Mouse (Mus musculus) adrenal gland, adult 2 months (tissue): ENCODE results near the gene E030018B13Rik. TPM values are rescaled to one million over a fixed set of nuclear protein-coding genes. Genes with fewer than 3 reads are reported as not detected.

ENCODE experiments used
- DNase-seq: peaks from one replicate; pipeline ENCODE4 v3.0.0; 2021
- polyA plus RNA-seq: library from polyadenylated mRNA; depleted of rRNA; stranded (reverse); fragments of >200 nt; gene quantifications from 2 replicates; pipeline ENCODE4 v1.2.3, GENCODE M21; 2012
- total RNA-seq, 2 experiments: library from RNA; stranded (reverse); gene quantifications; 2 replicates each; pipeline ENCODE4 v1.2.3; 2021

E030018B13Rik gene
- total and polyA plus RNA-seq, 3 experiments, result not detected

DNA sequence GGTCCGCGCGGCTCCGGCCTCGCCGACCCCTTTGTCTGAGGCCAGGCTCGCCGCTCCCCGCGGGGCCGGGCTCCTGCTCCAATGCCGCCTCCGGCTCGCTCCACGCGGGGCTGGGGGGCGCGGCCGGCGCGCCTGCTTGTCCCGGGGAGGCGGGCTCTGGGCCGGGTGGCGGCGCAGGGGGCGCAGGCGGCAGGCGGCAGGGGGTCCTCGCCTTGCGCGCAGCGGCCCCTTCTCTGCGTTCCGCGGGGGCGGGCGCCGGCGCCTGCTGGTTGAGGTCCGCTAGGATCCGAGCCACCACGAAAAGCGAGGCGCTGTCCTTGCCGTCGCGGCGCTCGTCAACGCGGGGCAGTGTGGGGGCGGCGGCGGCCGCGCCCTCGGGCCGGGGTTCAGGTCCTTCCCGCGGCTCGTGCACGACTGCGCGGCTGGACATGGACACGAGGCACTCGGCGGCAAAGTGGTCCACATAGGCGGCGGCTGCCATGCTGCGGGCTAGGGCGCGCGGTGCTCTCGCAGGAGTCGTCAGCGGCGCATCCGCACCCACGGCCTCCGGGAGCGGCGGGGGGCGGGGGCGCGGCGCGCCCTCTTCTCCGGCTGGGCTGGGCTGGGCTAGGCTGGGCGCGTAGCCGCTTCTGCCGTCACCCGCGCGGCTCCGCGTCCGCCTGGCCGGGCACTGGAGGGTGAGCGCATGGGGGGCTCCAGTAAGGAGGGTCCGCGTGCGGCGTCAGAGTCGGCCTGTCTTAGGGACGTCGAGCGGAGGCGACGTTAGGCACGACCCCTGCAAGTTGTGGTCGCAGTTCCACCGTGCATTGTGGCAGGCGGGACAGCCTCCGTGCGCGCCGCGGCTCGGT, 21.6 kb downstream of the E030018B13Rik start:
- DNase-seq, result no peak

DNA sequence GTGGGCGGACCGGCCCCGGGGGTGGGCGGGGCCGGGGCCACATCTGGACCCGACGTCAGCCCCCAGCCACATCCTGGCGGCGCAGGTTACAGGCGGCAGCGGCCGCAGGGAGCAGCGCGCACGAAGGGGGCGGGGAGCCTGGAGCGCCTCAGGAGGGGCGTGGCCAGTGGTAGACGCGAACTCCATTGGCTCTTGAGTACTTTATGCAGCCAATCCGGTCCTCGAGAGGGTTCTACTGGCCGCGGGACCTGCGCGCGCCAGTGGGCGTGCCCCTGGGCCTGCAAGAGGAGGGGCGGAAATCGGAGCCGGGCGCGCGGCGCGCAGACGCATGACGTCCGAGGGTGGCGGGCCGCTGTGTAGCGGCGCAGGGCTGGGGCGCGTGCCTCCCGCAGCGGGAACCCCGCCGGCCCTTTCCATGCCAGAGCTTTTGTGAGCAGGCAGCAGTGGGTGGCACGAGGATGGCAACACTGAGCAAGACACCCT, 22.3 kb downstream of the E030018B13Rik start, which contains the start of gene Klf13:
Gene Klf13 (minus strand): TSS at position 2 of the 483 bp plus-strand sequence.
- DNase-seq, result peak; percentile 99

DNA sequence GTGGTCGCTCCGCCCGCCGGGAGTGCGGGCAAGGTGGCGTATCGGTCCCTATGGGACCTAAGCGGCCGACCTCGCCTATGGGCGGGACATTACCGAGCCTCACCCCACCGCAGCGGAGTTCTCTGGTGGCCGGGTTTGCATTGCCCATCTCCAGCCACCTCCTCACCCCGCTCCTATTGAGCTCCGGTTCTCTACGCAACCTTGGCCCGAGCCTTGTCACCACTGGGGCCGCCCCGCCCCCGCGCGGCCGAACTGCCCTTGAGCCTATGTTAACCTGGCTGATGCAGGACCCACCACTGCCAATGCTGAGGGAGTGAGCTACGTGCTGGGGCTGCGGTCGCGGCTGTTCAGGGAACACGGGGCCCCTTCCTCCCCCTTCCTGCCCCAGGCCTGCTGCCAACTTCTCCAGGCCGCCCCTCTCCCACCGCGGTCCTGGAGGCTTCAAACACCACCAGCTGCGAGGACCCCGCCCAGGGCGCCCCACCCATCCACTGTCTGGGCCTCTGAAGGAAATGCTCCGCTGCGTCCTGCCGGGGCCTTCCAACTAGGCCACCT, 22.8 kb downstream of the E030018B13Rik start:
- peak; percentile 92 for DNase-seq

DNA sequence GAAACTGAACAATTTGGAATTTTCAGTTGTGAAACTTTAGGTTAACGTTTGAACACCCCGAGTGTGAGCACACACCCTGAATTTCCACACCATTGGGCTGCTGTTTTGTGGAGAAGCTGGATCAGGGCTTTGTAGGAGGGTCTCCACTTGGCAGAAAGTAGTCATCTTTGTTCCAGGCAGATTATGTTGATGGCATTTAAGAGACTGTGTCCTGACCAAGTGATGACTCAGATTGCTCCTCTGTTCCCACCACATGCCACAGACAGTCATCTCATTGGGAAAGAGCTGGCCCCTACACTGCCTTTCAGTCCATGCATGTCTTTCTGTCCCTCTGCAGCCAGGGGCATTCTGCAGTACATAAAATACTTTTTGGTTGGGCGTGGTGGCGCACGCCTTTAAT, 23.7 kb downstream of the E030018B13Rik start:
- peak; percentile 53 for DNase-seq

DNA sequence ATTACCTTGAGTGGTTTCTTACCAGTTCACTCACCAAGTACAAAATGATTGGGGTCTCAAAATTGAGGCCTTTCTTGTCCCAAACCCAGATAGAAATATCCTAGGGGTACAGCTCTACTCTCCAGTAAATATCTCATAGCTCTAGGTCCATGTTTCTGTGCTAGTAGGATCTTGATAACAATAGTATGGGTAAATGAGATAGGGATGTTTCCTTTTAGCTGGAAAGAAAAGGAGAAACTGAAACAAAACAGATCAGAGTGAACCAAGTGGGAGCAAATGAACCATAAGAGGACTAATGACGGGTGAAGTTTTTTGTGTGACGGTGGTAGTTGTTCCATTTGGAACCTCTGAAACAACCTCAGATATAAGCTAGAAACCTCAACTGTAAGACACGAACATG, 24.4 kb downstream of the E030018B13Rik start:
- no peak for DNase-seq

DNA sequence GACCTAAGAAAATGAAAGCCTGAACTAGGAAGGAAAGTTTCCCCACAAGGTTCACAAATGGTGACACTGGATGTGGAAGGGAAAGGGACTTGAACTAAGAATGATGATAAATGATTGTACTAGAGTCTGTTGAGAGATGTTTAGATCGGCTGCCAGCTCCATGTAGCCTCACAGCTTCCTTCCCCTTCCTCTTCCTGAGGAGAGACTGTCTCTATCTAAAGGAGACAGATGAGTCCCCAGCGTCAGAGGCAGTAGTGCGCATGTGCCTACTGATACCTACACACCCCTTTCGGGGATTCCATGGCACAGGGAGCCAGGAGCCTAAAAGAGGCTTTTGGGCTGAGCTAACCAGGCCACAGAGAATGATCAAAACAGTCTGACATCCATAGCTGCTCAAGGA, 24.8 kb downstream of the E030018B13Rik start:
- no peak for DNase-seq

DNA sequence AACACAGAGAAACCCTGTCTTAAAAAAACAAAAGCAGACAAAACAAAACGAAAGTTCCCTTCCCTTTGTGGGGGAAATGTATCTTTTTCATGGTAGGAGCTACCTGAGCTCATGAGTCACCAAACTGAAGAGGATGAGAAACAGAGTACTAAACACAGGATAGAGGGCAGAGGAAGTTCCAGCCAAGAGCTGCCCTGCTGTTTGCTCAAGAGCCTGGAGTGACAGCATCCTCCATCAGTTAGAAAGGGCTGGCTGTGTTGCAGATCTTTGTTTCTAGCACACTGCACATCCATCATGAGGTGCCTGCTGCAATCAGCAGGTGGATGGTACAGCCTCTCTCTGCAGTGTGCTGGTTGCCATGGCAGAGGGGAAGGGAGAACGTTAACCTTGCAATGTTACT, 27.3 kb downstream of the E030018B13Rik start:
- no peak for DNase-seq

DNA sequence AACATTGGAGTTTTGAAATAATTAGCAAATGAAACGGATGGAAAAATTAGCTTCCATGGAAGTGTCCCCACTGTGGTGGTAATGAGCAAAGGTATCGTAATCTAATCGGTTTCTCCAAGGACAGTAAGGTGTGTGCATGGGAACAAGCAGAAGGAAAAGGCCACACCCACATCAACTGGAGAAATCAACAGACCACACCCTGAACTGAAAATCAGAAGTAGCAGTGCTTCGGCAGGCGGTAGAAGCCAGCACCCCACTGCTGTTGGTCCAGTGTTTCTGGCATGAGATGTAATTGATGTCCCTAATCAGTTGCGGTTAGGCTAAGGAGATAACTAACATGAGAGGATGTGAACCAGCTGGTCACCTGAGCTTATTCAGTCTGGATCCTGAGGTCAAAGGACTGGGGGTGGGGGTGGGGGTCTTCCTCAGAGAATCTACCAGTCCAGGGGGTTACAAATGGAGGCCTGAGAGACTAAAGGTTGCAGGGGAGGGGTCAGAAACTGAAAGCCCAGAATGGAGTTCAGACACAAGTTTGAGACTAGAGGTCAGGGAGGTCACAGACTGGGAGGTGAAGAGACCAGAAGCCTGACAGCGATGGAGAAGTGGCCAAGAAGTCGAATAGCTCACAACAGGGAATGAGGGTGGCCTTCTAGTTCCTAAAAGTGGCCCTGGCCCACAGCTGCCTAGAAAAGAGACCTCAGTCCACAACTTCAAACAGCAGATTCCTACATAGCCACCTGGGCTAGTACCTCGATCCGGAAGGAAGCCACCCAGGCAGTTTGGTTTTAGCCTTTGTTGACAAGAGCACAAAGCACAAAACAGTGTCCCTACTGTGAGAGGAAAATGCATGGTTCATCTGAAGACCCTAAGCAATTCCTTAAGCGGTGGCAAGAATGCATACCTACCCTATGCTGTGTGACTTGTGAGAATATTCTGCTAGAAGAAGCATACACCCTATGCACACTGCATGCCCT, 31.1 kb downstream of the E030018B13Rik start:
- DNase-seq, result no peak

DNA sequence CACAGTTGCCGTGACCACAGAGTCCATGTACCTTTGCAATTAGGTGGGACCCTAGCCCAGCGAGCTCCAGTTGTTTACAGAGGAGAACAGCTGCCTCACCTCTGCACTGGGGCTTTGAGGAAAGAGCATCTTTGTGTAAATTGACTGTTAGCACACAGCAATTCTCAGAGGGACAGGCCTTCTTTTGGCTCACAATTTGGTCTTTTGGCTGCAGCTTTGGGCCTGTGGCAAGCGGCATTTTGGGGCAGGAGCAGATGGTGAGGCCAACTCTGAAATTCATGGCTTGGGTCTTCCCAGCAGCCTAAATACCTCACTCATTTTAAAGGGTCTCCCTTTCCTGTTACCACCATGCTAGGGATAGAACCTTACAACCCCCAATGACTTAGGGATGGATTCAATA, 32.5 kb downstream of the E030018B13Rik start:
- DNase-seq, result no peak

DNA sequence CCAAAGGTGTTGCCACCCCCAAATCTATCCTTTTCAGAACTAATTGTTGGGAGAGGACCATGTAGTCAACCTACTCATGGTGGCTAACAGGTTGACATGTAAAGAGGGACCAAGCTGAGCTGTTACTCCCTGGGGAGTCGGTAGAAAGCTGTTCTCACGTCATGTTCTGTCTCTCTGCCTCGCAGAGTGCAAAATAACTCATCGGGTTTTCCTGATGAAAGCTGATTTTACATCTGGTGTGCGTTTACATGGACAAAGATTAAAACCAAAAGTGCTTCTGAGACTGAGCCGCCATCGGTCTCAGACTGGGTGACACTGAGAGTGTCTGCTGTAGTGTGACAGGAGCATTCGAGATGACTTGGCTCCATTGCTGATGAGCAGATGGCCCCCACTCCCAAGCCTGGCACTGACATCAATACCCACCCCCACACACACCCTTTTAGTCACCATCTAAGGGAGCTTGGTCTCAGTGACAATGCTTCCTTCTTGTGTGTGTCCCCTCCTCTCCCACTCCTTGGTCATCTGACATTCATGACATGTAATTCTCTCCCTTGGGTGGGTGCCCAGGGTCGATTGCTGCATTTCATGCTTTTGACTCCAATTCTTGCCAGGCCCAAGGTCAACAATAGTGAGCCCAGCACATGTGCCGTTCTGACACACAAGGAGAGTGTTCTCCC, 34.4 kb downstream of the E030018B13Rik start:
- peak; percentile 89 for DNase-seq

DNA sequence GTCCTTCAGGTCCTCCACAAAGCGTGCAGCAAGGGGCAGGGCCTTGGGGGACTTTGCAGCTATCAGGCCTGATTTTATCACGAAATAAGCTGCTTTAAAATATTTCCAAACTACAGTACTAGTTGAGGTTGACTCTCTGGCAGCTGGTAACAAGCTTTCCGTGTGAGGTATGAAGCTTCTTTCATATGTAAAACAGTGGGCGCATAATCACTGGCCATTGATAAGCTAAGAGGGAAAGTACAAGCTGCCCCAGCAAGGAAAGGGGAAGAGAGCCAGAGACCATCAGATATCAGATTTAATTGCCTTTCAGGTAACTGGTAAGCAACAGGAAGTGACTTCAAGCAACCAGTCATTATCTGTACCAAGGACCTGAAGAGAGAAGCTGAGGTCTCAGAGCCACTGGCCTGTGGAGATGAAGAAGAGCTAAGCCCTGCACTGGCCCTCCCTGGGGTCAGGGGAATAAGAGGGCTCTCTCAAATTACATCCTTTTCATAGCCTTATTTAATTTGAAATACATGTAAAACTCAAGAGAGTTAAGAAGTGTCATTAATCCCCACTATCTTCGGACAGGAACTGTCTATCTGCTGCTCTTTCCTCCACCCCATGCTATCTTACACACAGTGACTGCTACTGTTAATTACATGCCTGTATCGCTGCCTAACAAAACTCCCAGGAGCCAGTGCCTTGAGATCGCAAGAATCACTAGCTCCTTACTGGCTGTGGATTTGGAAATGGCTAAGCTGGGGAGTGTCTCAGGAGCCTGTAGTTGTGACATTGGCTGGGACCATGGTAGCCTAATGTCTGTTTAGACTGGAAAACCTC, 35.6 kb downstream of the E030018B13Rik start:
- DNase-seq, result no peak

DNA sequence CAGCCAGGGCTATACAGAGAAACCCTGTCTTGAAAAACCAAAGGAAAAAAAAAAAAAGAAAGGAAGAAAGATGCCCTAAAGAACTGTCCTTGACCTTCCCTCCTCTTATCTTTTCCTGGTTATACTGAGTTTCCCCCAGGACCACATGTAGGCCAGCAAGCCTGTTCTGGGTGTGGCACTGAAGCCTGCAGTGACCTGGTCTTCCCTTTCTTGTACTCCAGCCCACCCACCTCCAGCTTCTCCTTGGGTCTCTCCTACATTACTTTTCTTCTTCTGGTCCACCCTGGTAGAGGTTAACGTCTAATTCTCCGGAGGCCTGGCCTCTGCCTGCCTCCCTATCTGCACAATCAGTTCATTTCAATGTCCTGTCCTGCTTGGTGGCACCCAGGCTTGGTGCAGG, 38.8 kb downstream of the E030018B13Rik start:
- no peak for DNase-seq

DNA sequence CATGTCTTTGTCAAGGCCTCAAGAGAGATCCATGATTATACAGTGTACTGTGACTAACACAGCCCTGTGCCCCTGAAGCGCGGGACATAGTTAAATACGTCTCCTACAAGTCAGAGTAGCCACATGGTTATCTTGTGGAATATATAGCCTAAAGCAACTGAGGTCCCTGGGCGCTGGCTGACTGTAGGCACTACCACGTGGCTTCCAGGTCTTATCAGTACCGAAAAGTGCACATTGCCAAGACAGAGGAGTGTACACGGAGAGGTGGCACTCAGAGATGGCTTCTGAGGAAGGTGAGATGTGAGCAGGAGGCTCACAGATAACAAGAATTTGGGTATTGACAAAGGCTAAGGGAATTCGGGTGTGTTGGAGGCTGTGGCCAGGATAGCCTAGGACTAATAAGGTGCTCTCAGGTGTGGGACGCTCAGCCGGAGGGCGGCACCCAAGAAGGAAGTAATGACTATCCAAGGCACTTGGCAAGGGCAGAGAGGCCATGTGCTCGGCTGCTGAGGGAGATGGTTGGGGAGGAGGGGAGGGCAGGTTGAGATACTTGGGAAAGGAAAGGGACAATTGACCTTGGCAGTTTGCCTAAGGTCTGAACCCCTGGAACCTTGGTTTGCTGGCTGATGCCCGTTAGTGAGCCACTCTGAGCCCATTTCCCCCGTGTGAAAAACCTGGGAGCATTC, 39.6 kb downstream of the E030018B13Rik start:
- no peak for DNase-seq

DNA sequence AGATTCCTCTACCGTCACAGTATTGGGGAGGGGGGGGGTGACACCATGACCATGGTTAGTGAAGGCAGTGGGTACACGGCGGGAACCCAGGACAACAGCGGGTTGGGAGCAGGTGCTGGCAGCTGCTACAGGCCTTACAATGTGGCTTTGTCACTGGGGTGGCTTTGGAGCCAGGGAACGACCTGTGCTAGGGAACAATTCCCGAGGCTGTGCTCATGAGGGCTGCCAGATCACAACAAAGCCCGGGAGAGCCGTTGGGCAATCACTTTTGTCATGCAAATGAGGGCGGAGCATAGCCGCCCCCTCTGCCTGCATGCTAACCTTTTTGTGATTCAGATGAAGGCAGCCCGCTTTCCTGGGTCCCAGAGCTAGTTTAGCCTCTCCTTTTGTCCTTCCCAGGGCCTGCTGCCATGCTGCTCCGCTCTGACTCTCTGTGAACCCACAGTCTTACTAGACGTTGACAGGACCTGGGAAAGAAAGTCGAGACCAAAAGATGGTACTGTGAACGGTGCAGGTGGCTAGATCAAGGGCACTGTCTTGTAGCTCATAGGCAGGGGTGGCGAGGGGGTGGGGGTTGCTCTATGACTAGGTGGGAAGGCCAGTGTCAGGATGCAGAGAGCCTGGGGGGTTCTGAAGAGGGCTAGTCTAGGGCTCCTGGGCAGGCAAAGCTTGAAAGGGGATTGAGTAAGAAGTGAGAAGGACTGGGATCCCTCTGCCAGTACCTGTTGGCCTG, 40.5 kb downstream of the E030018B13Rik start:
- no peak for DNase-seq

DNA sequence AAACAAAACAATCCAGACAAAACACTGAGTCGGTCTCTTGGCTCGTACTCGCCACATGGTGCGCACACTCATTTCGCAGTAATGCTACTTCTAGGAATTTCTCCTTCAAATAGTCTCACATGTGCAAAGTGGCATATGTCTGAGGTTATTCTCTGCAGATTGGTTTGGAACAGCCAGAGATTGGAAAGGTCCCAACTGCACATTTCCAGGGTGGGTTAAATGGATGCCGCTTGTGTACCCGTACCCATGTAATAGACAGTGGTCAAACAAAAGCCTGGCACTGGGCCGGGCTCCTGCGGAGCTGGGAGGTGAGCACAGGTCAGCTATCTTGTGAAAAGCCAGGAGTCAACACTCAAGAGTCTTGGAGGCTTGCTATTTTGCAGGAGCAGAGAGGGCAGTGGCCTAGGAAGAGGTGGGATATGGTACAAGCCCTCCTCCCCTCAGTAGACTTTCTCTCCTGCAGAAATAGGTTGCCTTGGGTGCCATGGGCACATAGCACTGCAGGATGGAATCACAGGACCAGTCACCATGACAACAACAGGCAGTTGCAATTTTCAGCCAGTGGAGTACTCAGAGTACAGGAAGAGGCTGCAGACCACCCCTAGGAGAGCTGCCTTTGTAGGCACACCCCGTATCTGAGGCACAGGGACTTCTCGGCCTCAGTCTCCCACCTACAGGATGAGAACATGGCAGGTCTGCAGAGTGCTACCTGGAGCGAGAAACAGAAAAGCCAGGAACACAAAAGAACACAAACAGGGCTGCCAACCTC, 41.4 kb downstream of the E030018B13Rik start:
- DNase-seq, result no peak

DNA sequence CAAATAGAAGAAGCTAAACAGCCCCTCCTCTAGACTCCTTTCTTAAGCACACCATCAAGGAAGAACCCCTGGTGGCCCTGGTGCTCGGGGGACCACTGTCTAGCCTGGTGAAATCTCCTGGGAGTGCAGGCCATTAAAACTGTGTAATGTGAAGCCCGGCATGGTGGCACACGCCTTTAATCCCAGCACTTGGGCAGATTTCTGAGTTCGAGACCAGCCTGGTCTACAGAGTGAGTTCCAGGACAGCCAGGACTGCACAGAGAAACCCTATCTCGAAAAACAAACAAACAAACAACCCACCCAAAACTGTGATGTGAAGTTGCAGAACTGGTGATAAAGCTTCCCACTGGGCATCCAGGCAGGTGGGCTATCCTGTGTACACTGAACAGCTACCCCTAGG, 47.0 kb downstream of the E030018B13Rik start:
- no peak for DNase-seq

DNA sequence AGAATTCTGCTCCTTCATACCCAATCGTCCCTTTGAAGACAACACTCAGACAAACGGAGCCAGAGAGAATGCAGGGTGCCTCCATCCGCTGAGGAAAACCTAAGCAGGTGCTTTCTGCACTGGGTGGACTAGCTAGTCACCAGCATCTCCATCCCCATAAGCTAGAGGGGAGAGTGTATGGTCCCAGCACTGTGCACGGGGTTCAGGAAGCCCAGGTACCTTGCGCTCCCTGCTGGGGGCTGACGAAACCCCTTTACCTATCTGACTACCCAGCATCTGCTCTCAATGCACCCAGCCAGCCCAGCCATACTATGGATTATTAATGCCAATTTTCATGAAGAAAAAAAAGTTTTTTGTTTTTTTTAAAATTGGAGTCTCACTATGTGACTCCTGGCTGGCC, 47.5 kb downstream of the E030018B13Rik start:
- no peak for DNase-seq

DNA sequence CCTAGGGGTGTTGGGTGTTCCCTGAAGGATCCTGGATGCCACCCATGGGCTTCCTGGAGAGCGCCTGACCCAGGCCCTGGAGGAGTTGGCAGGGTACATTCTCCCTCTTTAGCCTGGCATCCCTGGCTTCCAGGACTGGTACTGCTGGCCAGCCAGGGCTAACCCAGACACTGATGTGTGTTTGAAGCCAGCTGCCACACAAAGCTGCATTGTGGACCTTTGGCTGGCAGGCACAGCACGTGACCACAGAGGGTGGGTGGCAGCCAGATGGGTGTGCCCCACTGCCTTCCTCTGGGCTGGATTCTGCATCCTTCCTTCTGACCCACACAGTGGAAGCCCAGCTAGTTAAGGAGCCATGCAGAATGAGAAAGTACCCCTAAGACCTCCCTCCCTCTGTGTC, 48.5 kb downstream of the E030018B13Rik start:
- DNase-seq, result no peak
